Mouse (Mus musculus) intestine, embryonic 16.5 days (tissue): Measurements from ENCODE around the gene Oprl1. TPM values are rescaled to one million over a fixed set of nuclear protein-coding genes. Genes with fewer than 3 reads are reported as not detected.

Experiments
- ATAC-seq: fragments of 200-750 bp; cut with Nextera tagmentation; 2 replicates; pipeline ENCODE4 v1.8.0; 2017; ENCODE audit warnings: moderate TSS enrichment, moderate library complexity
- H3K27ac ChIP-seq: fragments of 300-500 bp; sonication (generic); 2 replicates; pipeline ENCODE4 v1.5.1; 2014; ENCODE audit warnings: mild to moderate bottlenecking, low read length
- H3K27me3 ChIP-seq: fragments of 300-500 bp; sonication (generic); replicated peaks from 2 replicates; pipeline ENCODE4 v1.6.1; 2014; ENCODE audit warnings: low read length, control low read depth, mixed read lengths; ENCODE audit not compliant: control insufficient read depth, insufficient read depth
- H3K36me3 ChIP-seq: fragments of 300-500 bp; sonication (generic); 2 replicates; pipeline ENCODE4 v1.6.1; 2014; ENCODE audit warnings: low read length, control low read depth; ENCODE audit not compliant: control insufficient read depth, insufficient read depth
- H3K4me1 ChIP-seq: fragments of 300-500 bp; sonication (generic); 2 replicates; pipeline ENCODE4 v1.6.1; 2014; ENCODE audit warnings: low read length, control low read depth, mixed read lengths; ENCODE audit not compliant: control insufficient read depth, insufficient read depth
- H3K4me2 ChIP-seq: fragments of 300-500 bp; sonication (generic); 2 replicates; pipeline ENCODE4 v1.6.1; 2014; ENCODE audit warnings: low read depth, low read length, control low read depth
- H3K4me3 ChIP-seq: fragments of 300-500 bp; sonication (generic); 2 replicates; pipeline ENCODE4 v1.5.1; 2014; ENCODE audit warnings: mild to moderate bottlenecking, low read length
- H3K9ac ChIP-seq: fragments of 300-500 bp; sonication (generic); 2 replicates; pipeline ENCODE4 v1.6.1; 2014; ENCODE audit warnings: low read depth, low read length
- H3K9me3 ChIP-seq: fragments of 300-500 bp; sonication (generic); 2 replicates; pipeline ENCODE4 v1.6.1; 2016; ENCODE audit warnings: low read length, control low read depth; ENCODE audit not compliant: control insufficient read depth
- WGBS: fragments of 180-500 bp; shearing (Covaris S2); extraction: QIAGEN DNeasy Blood & Tissue Kit; methylation state at CpG from one replicate; pipeline ENCODE4 v1.1.7; 2014; 5-methylcytosine and 5-hydroxymethylcytosine counted together
- polyA plus RNA-seq: library from polyadenylated mRNA; unstranded; fragments of >200 nt; fragmentation: Nextera tagmentation; extraction: Ambion mirVana; gene quantifications from 2 replicates; pipeline ENCODE4 v1.2.1, GENCODE M21; 2015

Gene Oprl1
- polyA plus RNA-seq, 1 experiment from 2014 or later, result 1.7 TPM

DNA sequence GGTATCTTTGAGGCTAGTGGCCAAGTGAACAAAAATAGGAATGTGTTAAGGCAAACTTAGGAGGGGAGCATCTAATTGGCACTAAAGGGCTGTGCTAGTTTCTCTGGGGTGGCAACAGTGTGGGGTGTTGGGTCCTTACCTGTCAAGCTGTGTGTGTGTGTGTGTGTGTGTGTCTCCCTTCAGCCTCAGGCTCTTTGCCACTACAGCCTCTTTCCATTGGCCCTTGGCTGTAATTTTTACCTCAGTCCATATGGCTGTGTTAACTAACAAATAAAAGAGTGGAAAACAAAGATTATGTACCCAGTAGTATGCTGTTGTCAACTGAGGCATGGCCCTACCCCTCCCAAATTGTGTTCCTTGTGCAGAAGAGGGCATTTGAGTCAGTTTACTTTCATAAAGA lies 53.6 kb downstream of the Oprl1 start:
- no peaks in the 10 kb centered on the region for H3K9me3 ChIP-seq
- no peak overlapping the region for H3K4me2 ChIP-seq
- no peak overlapping the region for H3K27ac ChIP-seq
- no peak overlapping the region for H3K4me3 ChIP-seq
- H3K4me1 ChIP-seq, result no peaks in the 10 kb centered on the region
- no peak overlapping the region for H3K9ac ChIP-seq
- no peaks in the 10 kb centered on the region for H3K36me3 ChIP-seq
- H3K27me3 ChIP-seq, result 0 out of 2 replicates have a peak, but pooled peaks cover under 1% of the 10 kb centered on the region
- no peak for ATAC-seq

- no peak for ATAC-seq
- H3K36me3 ChIP-seq, result no peaks in the 10 kb centered on the region
- WGBS, result 75% methylated on average over 2 of the region's 2 CpGs
- no peak overlapping the region for H3K4me2 ChIP-seq
- H3K4me1 ChIP-seq, result no peaks in the 10 kb centered on the region
- no peaks in the 10 kb centered on the region for H3K9me3 ChIP-seq
- H3K4me3 ChIP-seq, result no peak overlapping the region
- no peak overlapping the region for H3K9ac ChIP-seq
- H3K27me3 ChIP-seq, result no peaks in the 10 kb centered on the region
- no peak overlapping the region for H3K27ac ChIP-seq
Measured at GRCm38 (mm10) chr2:181769397-181769796, 54.6 kb downstream of the Oprl1 start.

Other genes with a start within 250 kb of the Oprl1 start
- gene Abhd16b, start 221.8 kb upstream of the Oprl1 start, polyA plus RNA-seq, result 0.07 and 0.10 TPM in 2 replicates
- gene Tpd52l2, start 217.9 kb upstream of the Oprl1 start, polyA plus RNA-seq, result 122 and 134 TPM in 2 replicates
- 73.5 and 74.1 TPM in 2 replicates for gene Dnajc5, start 194.5 kb upstream of the Oprl1 start, polyA plus RNA-seq
- gene Uckl1, start 130.1 kb upstream of the Oprl1 start, polyA plus RNA-seq, result 75.0 and 78.0 TPM in 2 replicates
- gene Prpf6, start 123.1 kb upstream of the Oprl1 start, polyA plus RNA-seq, result 52.2 and 52.7 TPM in 2 replicates
- 20.5 and 20.9 TPM in 2 replicates for gene Zfp512b, start 122.2 kb upstream of the Oprl1 start, polyA plus RNA-seq
- 23.9 TPM in 2 replicates for gene Samd10, start 115.8 kb upstream of the Oprl1 start, polyA plus RNA-seq
- gene Gm29797, start 58.0 kb upstream of the Oprl1 start, polyA plus RNA-seq, result 2.2 and 3.0 TPM in 2 replicates
- 28.9 and 30.1 TPM in 2 replicates for gene Sox18, start 43.4 kb upstream of the Oprl1 start, polyA plus RNA-seq
- gene Tcea2, start 34.7 kb upstream of the Oprl1 start, polyA plus RNA-seq, result 15.1 and 16.4 TPM in 2 replicates
- gene Rgs19, start 21.0 kb upstream of the Oprl1 start, polyA plus RNA-seq, result 36.1 and 39.6 TPM in 2 replicates
- not detected in 2 replicates for gene Lkaaear1, start 16.6 kb upstream of the Oprl1 start, polyA plus RNA-seq
- gene Myt1, start 48.3 kb downstream of the Oprl1 start, polyA plus RNA-seq, result 1.4 and 1.7 TPM in 2 replicates
- gene Pcmtd2, start 122.8 kb downstream of the Oprl1 start, polyA plus RNA-seq, result 25.6 and 29.1 TPM in 2 replicates
- 74.9 and 77.5 TPM in 2 replicates for gene Polr3k, start 149.3 kb downstream of the Oprl1 start, polyA plus RNA-seq